Mouse (Mus musculus) liver, adult (tissue): ENCODE data around the gene Wbp1l.

Source experiments
- GATA4 ChIP-seq: IDR thresholded peaks from 2 replicates; pipeline ENCODE4 v1.6.1; 2014; ENCODE audit warnings: mild to moderate bottlenecking, low read length; ENCODE audit not compliant: insufficient replicate concordance

Gene Wbp1l

DNA sequence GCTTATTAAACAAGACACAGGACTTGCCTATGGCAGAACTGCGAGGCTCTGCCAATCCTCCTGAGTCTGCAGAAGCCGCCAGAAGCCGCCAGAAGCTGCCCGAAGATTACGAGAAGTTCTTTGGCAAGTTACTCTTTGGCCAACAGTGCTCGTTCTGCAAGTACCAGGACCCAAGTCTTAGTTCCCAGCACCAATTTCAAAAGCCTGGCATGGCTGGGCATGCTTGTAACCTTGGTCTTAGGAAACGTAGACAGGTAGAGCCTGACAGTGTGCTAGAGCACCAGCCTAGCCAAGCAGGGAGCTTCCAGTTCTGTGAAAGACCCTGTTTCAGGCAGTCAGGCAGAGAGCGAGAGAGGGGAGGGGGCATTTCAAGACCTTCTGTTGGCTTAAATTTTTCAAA lies 97.6 kb downstream of the Wbp1l start:
- TF ChIP-seq GATA4, result no peak

GRCm38 (mm10) chr19:46696943-46697342 lies 98.1 kb downstream of the Wbp1l start:
- TF ChIP-seq GATA4, result no peak

GRCm38 (mm10) chr19:46697840-46698517 lies 99.1 kb downstream of the Wbp1l start:
- no peak for TF ChIP-seq GATA4

DNA sequence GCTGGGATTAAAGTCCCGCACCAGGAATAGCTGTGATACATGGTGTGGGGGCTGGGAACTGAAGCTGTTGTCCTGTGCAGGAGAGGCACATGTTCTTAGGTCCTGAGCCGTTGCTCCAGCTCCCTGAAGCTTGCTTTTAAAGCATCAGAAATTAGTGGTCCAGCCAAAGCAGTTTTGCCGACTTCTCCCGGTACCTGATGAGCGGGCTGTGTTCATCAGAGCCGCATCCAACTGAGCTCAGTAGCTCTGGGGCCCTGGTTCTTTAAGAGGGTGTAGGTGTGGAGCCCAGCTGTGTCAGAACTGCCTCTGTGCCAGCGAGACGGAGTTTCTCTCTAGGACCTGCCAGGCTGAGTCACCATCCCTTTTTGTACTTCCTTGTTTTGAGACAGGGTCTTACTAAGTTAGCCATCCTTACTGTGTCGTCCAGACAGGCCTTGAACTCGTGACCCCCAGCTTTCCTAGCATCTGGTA lies 100.2 kb downstream of the Wbp1l start:
- no peak for TF ChIP-seq GATA4

DNA sequence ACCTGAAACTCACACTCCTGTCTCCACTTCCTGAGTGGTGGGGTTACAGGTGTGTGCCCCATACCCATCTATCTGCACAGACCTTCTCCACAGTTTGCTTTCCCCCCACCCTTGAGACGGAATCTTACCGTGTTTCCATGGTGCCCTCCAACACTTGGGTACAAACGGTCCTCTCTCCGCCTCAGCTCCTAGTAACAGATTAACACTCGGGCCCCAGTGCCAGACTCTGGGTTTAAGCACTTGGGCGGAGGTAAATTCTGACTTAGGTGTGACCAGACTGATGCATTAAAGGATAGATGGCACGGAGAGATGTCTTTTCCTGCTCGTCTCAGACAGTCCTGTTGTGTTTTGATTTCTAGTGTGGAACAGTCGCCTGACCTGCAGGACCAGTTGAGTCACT lies 102.3 kb downstream of the Wbp1l start:
- no peak for TF ChIP-seq GATA4

- TF ChIP-seq GATA4, result no peak
Measured at GRCm38 (mm10) chr19:46705779-46706495, 107.1 kb downstream of the Wbp1l start.

DNA sequence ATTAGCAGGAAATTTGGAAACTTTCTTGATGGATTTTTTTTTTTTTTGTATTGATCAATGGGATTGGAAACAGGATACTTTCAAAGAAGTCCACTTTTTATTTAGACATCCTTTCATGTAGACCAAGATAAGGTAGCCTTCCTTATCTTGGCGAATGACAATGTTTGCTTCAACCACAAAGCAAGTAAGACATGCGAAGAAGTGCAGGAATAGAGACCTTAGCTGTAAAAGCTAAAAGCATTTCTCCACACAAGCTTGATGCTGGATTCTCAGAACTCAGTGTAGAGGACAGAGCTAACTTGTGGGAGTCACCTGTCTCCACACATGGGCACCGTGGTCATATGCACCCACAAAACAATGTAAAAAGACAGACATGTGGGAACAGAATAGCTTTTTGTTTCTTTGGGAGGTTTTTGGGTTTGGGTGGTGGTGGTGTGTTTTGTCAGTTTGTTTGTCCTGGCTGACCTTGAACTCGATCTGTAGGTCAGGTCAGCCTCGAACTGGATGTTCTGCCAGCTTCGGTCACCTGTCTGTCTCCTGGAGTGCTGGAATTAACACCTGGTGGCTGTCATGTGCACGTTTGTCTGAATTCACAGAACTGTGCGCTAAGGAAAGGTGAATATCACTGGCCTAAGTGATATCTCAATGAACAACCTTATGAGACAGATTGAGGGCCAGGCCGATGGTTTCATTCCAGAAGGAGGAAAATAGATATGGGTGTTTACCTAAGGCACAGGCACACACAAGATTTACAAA lies 107.8 kb downstream of the Wbp1l start:
- no peak for TF ChIP-seq GATA4
